Mouse (Mus musculus): Measurements from ENCODE around the gene Ramp2. TPM values are rescaled to one million over a fixed set of nuclear protein-coding genes. Genes with fewer than 3 reads are reported as not detected.

Ramp2 gene
- total RNA-seq, 4 experiments from 2014 or later: 60.8 to 93.6 (median 83.9) TPM

GRCm38 (mm10) chr11:101235429-101235828, 10.4 kb upstream of the Ramp2 start:
- no peak for DNase-seq (ENCODE audit: low spot score)

DNA sequence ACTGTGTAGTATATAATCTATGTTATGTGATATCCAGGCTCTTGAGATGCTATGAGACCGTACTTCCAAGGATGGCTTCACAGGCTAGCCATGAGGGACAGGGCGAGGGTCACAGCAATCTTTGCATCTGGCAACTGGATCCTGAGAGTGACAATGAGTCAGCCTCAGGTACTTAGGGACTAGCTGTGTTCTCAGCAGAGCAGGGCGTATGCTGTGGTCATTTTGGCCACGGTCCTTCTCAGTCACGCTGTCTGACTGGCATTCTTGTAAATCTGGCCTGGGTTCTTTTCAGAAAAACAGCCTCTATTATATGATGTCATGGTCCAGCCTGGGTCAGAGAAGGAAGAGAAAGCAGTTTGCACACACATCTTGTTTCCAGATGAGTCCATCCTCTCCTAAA, 9.0 kb upstream of the Ramp2 start:
- DNase-seq (ENCODE audit: low spot score): no peak

- peak; percentile 41 for DNase-seq (ENCODE audit: low spot score)
Observed at GRCm38 (mm10) chr11:101238071-101238647, 7.7 kb upstream of the Ramp2 start.

DNA sequence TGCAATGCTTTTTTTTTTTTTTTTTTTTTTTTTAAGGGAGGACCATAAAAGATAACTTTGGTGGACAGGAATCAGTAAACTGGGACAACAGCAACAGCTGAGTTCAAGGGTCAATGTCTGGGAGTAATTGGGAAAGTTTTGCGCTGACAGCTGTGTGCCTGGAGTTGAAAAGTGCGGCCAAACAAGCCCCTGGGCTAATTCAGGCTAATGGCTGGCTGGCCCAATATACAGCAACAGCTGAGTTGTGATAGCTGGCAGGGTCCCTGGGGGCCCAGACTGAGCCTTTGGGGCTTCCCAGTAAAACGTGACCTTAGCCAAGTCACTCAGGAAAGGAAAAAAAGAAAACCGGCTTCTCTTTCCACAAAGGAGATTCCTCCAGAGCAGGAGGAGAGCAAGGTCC, 757 bp upstream of the Ramp2 start:
- DNase-seq (ENCODE audit: low spot score): peak; percentile 68

- peak; percentile 39 for DNase-seq (ENCODE audit: low spot score)
Observed at GRCm38 (mm10) chr11:101246702-101247012, 829 bp downstream of the Ramp2 start.

DNA sequence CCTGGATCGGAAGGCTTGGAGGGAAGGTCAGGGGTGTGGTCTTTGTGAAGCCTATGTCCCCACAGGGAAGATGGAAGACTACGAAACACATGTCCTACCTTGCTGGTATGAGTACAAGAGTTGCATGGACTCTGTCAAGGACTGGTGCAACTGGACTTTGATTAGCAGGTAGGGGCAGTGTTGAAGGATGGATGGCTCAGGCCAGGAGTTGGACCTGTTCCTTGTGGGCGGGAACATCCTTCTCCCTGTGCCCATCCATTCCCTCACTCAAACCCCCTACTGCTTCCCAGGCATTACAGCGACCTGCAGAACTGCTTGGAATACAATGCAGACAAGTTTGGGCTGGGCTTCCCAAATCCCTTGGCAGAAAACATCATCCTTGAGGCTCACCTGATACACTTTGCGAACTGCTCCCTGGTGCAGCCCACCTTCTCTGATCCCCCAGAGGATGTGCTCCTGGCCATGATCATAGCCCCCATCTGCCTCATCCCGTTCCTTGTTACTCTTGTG, 1.7 kb downstream of the Ramp2 start:
- DNase-seq (ENCODE audit: low spot score): no peak

- DNase-seq (ENCODE audit: low spot score): peak; percentile 82
Observed at GRCm38 (mm10) chr11:101248258-101248994, 2.6 kb downstream of the Ramp2 start.

GRCm38 (mm10) chr11:101251031-101251430, 5.2 kb downstream of the Ramp2 start:
- DNase-seq (ENCODE audit: low spot score): no peak

DNA sequence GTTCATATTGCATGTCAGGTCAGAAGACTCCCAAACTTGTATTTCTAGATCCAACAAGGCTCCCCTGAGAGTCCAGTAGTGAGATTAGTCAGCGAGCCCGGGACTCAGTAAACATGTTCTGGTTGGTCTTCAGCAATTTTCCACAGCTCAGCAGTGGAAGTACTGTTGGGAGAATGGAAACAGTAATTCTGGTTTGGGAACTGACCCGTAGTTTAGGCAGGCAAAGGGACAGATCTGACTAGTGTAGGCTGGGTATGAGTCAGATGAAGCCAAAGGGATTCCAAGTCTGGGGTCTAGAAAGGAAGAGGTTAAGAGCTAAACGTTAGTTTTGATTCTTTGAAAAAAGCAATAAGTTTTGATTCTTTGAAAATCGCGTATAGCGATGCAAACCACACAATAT, 7.1 kb downstream of the Ramp2 start:
- DNase-seq (ENCODE audit: low spot score): peak; percentile 27

DNA sequence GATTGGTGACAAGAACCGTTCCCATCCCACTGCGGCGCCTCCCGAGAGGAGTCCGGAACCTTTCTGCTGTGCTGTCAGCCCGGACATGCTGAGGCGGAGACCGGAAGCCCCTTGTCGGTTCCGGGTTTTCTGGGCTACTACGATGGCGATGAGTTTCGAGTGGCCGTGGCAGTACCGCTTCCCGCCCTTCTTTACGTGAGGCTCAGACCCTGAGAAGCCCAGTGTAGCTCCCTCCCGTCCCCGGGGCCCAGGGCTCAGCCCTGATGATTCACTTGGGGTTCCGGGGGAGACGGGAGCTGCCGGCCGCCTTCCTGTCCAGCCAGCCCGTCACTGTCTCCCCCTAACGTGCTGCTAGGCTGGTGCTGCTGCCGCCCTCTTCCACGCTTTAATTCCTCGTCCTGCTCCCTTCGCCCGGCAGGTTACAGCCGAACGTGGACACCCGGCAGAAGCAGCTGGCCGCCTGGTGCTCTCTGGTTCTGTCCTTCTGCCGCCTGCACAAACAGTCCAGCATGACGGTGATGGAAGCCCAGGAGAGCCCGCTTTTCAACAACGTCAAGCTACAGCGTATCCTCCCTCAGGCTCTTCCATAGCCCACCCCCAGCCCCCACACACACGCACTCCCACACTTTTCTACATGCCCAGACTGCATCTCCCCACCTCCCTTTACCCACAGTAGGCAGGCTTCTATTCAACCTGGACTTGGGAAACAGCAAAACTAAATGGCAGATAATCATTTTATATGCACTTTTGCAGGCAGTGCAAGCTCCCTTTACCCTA, 8.0 kb downstream of the Ramp2 start, which contains the start of gene Vps25:
Gene Vps25, plus strand, starts transcription at position 95 of the 777 bp plus-strand sequence.
- peak; percentile 85 for DNase-seq (ENCODE audit: low spot score)

- DNase-seq (ENCODE audit: low spot score): peak; percentile 63
Observed at GRCm38 (mm10) chr11:101255826-101256775, 10.3 kb downstream of the Ramp2 start.

- DNase-seq (ENCODE audit: low spot score): no peak
Observed at GRCm38 (mm10) chr11:101259261-101259712, 13.5 kb downstream of the Ramp2 start.

GRCm38 (mm10) chr11:101259948-101260825, 14.4 kb downstream of the Ramp2 start, which contains the start of gene Wnk4:
Wnk4 (plus strand) TSS chr11:101260567.
- peak; percentile 33 for DNase-seq (ENCODE audit: low spot score)

DNA sequence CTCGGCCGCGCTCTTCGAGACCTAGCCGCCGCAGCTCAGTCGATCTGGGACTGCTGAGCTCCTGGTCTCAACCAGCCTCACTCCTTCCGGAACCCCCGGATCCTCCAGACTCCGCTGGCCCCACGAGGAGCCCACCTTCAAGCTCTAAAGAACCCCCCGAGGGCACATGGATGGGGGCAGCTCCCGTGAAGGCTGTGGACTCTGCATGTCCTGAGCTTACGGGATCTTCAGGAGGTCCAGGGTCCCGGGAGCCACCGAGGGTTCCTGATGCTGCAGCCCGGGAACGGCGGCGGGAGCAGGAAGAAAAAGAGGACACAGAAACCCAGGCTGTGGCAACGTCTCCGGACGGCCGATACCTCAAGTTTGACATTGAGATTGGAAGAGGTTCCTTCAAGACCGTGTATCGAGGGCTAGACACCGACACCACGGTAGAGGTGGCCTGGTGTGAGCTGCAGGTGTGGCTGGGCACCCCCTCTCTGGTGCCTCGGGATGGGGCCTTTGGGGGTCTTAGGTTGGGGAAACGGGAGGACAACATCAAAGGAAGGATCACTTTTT, 15.1 kb downstream of the Ramp2 start:
- DNase-seq (ENCODE audit: low spot score): no peak

- no peak for DNase-seq (ENCODE audit: low spot score)
Observed at GRCm38 (mm10) chr11:101262272-101262967, 16.6 kb downstream of the Ramp2 start.

DNA sequence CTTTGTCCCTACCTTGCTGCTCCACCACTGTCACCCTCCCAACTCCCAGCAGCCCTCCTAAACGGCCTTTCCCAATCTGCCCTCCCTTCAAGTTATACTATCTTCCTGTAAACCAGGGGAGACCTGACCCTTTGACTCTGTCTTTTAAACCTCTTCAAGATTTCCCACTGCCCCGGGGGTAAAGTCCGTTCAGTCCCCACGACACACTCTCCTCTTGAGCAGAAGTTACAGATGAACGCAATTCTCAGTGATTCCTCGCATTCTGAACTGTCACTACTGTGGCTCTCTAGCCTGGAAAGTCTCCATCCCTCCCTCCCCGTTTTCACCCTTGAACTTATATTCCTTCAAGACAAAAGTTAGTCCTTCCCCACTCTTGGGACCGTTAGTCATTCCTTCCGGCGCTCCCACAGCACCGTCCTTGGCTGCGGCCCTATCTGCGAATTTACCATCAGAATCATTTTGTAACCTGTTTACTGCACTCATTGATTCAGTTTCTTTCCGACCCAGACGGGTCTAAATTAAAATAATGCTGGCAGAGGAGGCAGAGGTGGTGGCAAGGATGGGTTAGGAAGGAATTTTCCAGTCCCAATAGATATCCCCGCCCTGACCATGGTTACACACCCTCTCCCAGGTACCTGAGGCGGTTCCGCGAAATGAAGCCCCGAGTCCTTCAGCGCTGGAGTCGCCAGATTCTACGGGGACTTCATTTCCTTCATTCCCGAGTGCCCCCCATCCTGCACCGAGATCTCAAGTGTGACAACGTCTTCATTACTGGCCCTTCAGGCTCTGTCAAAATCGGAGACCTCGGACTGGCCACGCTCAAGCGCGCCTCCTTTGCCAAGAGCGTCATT, 17.5 kb downstream of the Ramp2 start:
- no peak for DNase-seq (ENCODE audit: low spot score)

DNA sequence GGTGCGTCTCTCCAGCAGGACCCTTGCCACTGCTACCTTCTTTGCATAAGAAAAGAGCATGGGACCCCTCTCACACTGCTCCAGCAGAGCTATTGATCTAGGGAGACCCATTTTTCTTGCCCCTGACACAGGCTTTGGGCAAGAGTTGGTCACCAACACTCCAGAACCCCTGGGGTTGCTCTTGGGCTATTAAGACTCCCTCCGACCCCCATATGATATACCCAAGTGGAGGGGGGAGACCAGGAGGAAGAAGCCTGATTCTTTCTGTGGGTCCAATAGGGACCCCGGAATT, 18.1 kb downstream of the Ramp2 start:
- DNase-seq (ENCODE audit: low spot score): no peak

DNA sequence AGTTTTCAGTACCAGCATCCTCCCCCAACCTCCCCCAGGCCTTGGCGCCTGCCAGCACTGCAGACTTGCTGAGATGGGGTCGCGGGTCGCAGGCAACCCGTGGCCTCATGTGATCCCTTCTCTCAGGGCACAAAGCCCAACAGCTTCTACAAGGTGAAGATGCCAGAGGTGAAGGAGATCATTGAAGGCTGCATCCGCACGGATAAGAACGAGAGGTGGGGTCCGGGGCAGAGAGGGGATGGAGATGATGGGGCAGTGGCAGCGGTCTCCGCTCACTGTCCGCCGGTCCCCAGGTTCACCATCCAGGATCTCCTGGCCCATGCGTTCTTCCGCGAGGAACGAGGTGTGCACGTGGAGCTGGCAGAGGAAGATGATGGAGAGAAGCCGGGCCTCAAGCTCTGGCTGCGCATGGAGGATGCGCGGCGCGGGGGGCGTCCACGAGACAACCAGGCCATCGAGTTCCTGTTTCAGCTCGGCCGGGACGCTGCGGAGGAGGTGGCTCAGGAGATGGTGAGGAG, 19.2 kb downstream of the Ramp2 start:
- DNase-seq (ENCODE audit: low spot score): no peak

Measured in heart, adult 8-10 months (tissue).